Mouse (Mus musculus) megakaryocyte, embryonic 14.5 days (primary cell): ENCODE results near the gene Mgll.

Experiments used
- FLI1 ChIP-seq: IDR thresholded peaks from 2 replicates; pipeline ENCODE4 v1.6.1; 2012; ENCODE audit warnings: low read length, inconsistent platforms, mixed read lengths
- GATA1 ChIP-seq: IDR thresholded peaks from 3 replicates; pipeline ENCODE4 v1.6.1; 2012; ENCODE audit warnings: mixed read lengths, low read length, inconsistent platforms, borderline replicate concordance

DNA sequence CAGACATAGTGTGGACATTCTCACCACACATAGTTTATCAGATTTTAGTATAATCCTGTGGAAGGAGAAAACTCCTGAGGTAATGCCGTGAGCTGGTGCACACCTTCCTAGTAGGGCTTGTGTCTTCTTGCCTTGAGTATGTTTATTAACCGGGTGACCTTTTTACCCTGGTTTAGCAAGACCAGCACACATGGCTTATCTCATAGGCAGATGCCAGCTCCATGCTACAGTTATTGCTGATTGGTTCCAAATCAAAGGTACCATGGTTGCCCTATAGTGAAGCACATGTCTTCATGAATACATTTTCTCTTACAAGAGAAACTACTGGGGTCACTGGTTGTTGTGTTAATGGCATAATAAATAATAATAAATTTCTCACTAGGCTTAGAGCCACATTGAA is 48.4 kb upstream of the Mgll start:
- TF ChIP-seq GATA1 (no peak), FLI1 (no peak)
